Mouse (Mus musculus) cerebellum, adult 9-11 months (tissue): ENCODE measurements around the gene Tie1.

ENCODE experiments used
- DNase-seq: peaks from one replicate; pipeline ENCODE4 v3.0.0; 2022

The Tie1 gene

GRCm38 (mm10) chr4:118472687-118473086, 17.2 kb downstream of the Tie1 start:
- DNase-seq, result no peak

- no peak for DNase-seq
Measured at GRCm38 (mm10) chr4:118471281-118471680, 18.6 kb downstream of the Tie1 start.

- DNase-seq, result no peak
Measured at GRCm38 (mm10) chr4:118465697-118466163, 24.1 kb downstream of the Tie1 start.

- no peak for DNase-seq
Measured at GRCm38 (mm10) chr4:118464956-118465355, 24.9 kb downstream of the Tie1 start.

- DNase-seq, result no peak
Measured at GRCm38 (mm10) chr4:118457345-118457975, 32.4 kb downstream of the Tie1 start, which contains the start of gene Mpl. Gene Mpl, minus strand, starts transcription at chr4:118457513.

GRCm38 (mm10) chr4:118446415-118447153, 43.3 kb downstream of the Tie1 start:
- no peak for DNase-seq

GRCm38 (mm10) chr4:118445781-118446414, 44.0 kb downstream of the Tie1 start:
- peak; percentile 10 for DNase-seq

- DNase-seq, result no peak
Measured at GRCm38 (mm10) chr4:118445088-118445487, 44.8 kb downstream of the Tie1 start.

- DNase-seq, result no peak
Measured at GRCm38 (mm10) chr4:118437829-118438253, 52.0 kb downstream of the Tie1 start.

GRCm38 (mm10) chr4:118436820-118437603, 52.8 kb downstream of the Tie1 start, which contains the start of gene Cdc20:
Gene Cdc20, minus strand, starts transcription at chr4:118437352.
- peak; percentile 85 for DNase-seq

- no peak for DNase-seq
Measured at GRCm38 (mm10) chr4:118432332-118432731, 57.5 kb downstream of the Tie1 start.

- DNase-seq, result peak; percentile 27
Measured at GRCm38 (mm10) chr4:118429215-118429895, 60.5 kb downstream of the Tie1 start.

- no peak for DNase-seq
Measured at GRCm38 (mm10) chr4:118428531-118429214, 61.2 kb downstream of the Tie1 start.

- peak; percentile 81 for DNase-seq
Measured at GRCm38 (mm10) chr4:118427768-118428451, 62.0 kb downstream of the Tie1 start, which contains the start of gene Elovl1. Gene Elovl1, plus strand, starts transcription at chr4:118428093.

GRCm38 (mm10) chr4:118427415-118427767, 62.5 kb downstream of the Tie1 start:
- no peak for DNase-seq

- DNase-seq, result no peak
Measured at GRCm38 (mm10) chr4:118425374-118425773, 64.5 kb downstream of the Tie1 start.

- DNase-seq, result no peak
Measured at GRCm38 (mm10) chr4:118424541-118425160, 65.2 kb downstream of the Tie1 start.

- no peak for DNase-seq
Measured at GRCm38 (mm10) chr4:118421384-118421783, 68.5 kb downstream of the Tie1 start.
